Mouse (Mus musculus) MEL (cell line): ENCODE data around the gene Mbnl1. TPM values are rescaled to one million over a fixed set of nuclear protein-coding genes. Genes with fewer than 3 reads are reported as not detected.

ENCODE experiments used
- DNase-seq: peaks from one replicate; pipeline ENCODE4 v3.0.0; 2011; ENCODE audit warnings: low read depth, low spot score
- H3K27ac ChIP-seq: 2 replicates; pipeline ENCODE4 v1.5.1; 2012; ENCODE audit warnings: low read depth, mild to moderate bottlenecking, control low read depth, low read length, moderate library complexity; ENCODE audit not compliant: control insufficient read depth
- H3K27me3 ChIP-seq, 2 experiments: fragments of 150-350 bp in 1 of 2; sonication (generic) in 1 of 2; 2 replicates each; pipeline ENCODE4 v1.6.1; 2012; ENCODE audit warnings: low read length in 2 of 2, mild to moderate bottlenecking in 2 of 2, improper control_type of control experiment in 1 of 2, moderate library complexity in 1 of 2; ENCODE audit not compliant: insufficient read depth in 2 of 2, control insufficient read depth in 1 of 2
- H3K36me3 ChIP-seq, 2 experiments: 2 replicates each; pipeline ENCODE4 v1.6.1; 2012 to 2014; ENCODE audit warnings: low read length in 2 of 2, improper control_type of control experiment in 1 of 2, inconsistent platforms in 1 of 2, mild to moderate bottlenecking in 1 of 2; ENCODE audit not compliant: insufficient read depth in 2 of 2, control insufficient read depth in 1 of 2
- H3K4me1 ChIP-seq, 2 experiments: fragments of 150-350 bp in 1 of 2; sonication (generic) in 1 of 2; 2 replicates each; pipeline ENCODE4 v1.6.1; 2012; ENCODE audit warnings: low read length in 2 of 2, improper control_type of control experiment in 1 of 2, mild to moderate bottlenecking in 1 of 2; ENCODE audit not compliant: insufficient read depth in 2 of 2, control insufficient read depth in 1 of 2
- H3K4me3 ChIP-seq, 2 experiments: fragments of 150-350 bp in 1 of 2; sonication (generic) in 1 of 2; 2 replicates each; pipeline ENCODE4 v1.5.1; 2012; ENCODE audit warnings: low read depth in 2 of 2, low read length in 2 of 2, mild to moderate bottlenecking in 2 of 2, moderate library complexity in 2 of 2, control low read depth in 1 of 2, improper control_type of control experiment in 1 of 2; ENCODE audit not compliant: control insufficient read depth in 1 of 2, insufficient read depth in 1 of 2
- H3K79me2 ChIP-seq: 2 replicates; pipeline ENCODE4 v1.6.1; 2012; ENCODE audit warnings: mild to moderate bottlenecking, low read length, moderate library complexity; ENCODE audit not compliant: control insufficient read depth, poor library complexity, insufficient read depth
- H3K9ac ChIP-seq: 2 replicates; pipeline ENCODE4 v1.6.1; 2012; ENCODE audit warnings: low read depth, mild to moderate bottlenecking, control low read depth, low read length, moderate library complexity; ENCODE audit not compliant: control insufficient read depth, poor library complexity, severe bottlenecking
- H3K9me3 ChIP-seq: fragments of 150-350 bp; sonication (generic); replicated peaks from 2 replicates; pipeline ENCODE4 v1.6.1; 2012; ENCODE audit warnings: mild to moderate bottlenecking, low read length, improper control_type of control experiment, moderate library complexity; ENCODE audit not compliant: insufficient read depth
- GATA1 ChIP-seq: IDR thresholded peaks from 2 replicates; pipeline ENCODE4 v1.6.1; 2011; ENCODE audit warnings: low read depth, low read length, improper control_type of control experiment
- HCFC1 ChIP-seq: IDR thresholded peaks from 2 replicates; pipeline ENCODE4 v1.6.1; 2012; ENCODE audit warnings: low read depth, mild to moderate bottlenecking, inconsistent platforms, low read length, improper control_type of control experiment, moderate library complexity
- KAT2A ChIP-seq: conservative IDR thresholded peaks from 2 replicates; pipeline ENCODE4 v1.6.1; 2012; ENCODE audit warnings: low read depth, low read length, improper control_type of control experiment, inconsistent platforms
- MAFK ChIP-seq: IDR thresholded peaks from 2 replicates; pipeline ENCODE4 v1.6.1; 2011; ENCODE audit warnings: low read depth, mild to moderate bottlenecking, low read length, improper control_type of control experiment, borderline replicate concordance
- MAZ ChIP-seq: IDR thresholded peaks from 2 replicates; pipeline ENCODE4 v1.6.1; 2012; ENCODE audit warnings: low read depth, mild to moderate bottlenecking, inconsistent platforms, low read length, improper control_type of control experiment
- MEF2A ChIP-seq: IDR thresholded peaks from 2 replicates; pipeline ENCODE4 v1.6.1; 2014; ENCODE audit warnings: low read depth, mild to moderate bottlenecking, inconsistent platforms, low read length, improper control_type of control experiment; ENCODE audit not compliant: poor library complexity, insufficient replicate concordance, severe bottlenecking; ENCODE audit errors: extremely low read depth
- MXI1 ChIP-seq: IDR thresholded peaks from 2 replicates; pipeline ENCODE4 v1.6.1; 2011; ENCODE audit warnings: mild to moderate bottlenecking, low read depth, low read length, improper control_type of control experiment
- MYB ChIP-seq: IDR thresholded peaks from 2 replicates; pipeline ENCODE4 v1.6.1; 2011; ENCODE audit warnings: mild to moderate bottlenecking, low read depth, low read length, improper control_type of control experiment
- NRF1 ChIP-seq: IDR thresholded peaks from 2 replicates; pipeline ENCODE4 v1.6.1; 2014; ENCODE audit warnings: low read depth, mild to moderate bottlenecking, inconsistent platforms, low read length, improper control_type of control experiment, moderate library complexity; ENCODE audit not compliant: poor library complexity, insufficient read depth, severe bottlenecking
- POLR2A ChIP-seq, 2 experiments: IDR thresholded peaks; 2 replicates each; pipeline ENCODE4 v1.6.1; 2011 to 2012; ENCODE audit warnings: low read length in 2 of 2, mild to moderate bottlenecking in 2 of 2, control low read depth in 1 of 2, improper control_type of control experiment in 1 of 2, low read depth in 1 of 2, moderate library complexity in 1 of 2; ENCODE audit not compliant: control insufficient read depth in 1 of 2, insufficient read depth in 1 of 2, poor library complexity in 1 of 2
- POLR2AphosphoS2 ChIP-seq: IDR thresholded peaks from 2 replicates; pipeline ENCODE4 v1.6.1; 2011; ENCODE audit warnings: low read length, improper control_type of control experiment
- POLR2AphosphoS5 ChIP-seq: IDR thresholded peaks from 2 replicates; pipeline ENCODE4 v1.6.1; 2012; ENCODE audit warnings: low read depth, borderline replicate concordance, mild to moderate bottlenecking, inconsistent platforms, low read length, moderate library complexity, mixed read lengths
- RAD21 ChIP-seq: IDR thresholded peaks from 2 replicates; pipeline ENCODE4 v1.6.1; 2011; ENCODE audit warnings: mild to moderate bottlenecking, low read depth, low read length, improper control_type of control experiment
- TBP ChIP-seq: IDR thresholded peaks from 2 replicates; pipeline ENCODE4 v1.8.0; 2011; ENCODE audit warnings: low read depth, low read length, improper control_type of control experiment
- UBTF ChIP-seq: IDR thresholded peaks from 2 replicates; pipeline ENCODE4 v1.6.1; 2012; ENCODE audit warnings: low read depth, mild to moderate bottlenecking, inconsistent platforms, low read length, improper control_type of control experiment, moderate library complexity, borderline replicate concordance; ENCODE audit not compliant: insufficient read depth
- USF2 ChIP-seq, 2 experiments: IDR thresholded peaks; 2 replicates each; pipeline ENCODE4 v1.6.1; 2011 to 2012; ENCODE audit warnings: improper control_type of control experiment in 2 of 2, low read length in 2 of 2, borderline replicate concordance in 1 of 2, inconsistent platforms in 1 of 2, low read depth in 1 of 2, mild to moderate bottlenecking in 1 of 2; ENCODE audit not compliant: insufficient read depth in 1 of 2
- ZC3H11A ChIP-seq: IDR thresholded peaks from 2 replicates; pipeline ENCODE4 v1.6.1; 2012; ENCODE audit warnings: low read depth, mild to moderate bottlenecking, inconsistent platforms, low read length, improper control_type of control experiment
- ZKSCAN1 ChIP-seq: IDR thresholded peaks from 2 replicates; pipeline ENCODE4 v1.6.1; 2012; ENCODE audit warnings: low read depth, mild to moderate bottlenecking, inconsistent platforms, low read length, improper control_type of control experiment, moderate library complexity
- ZMIZ1 ChIP-seq: IDR thresholded peaks from 2 replicates; pipeline ENCODE4 v1.6.1; 2012; ENCODE audit warnings: low read depth, mild to moderate bottlenecking, inconsistent platforms, low read length, improper control_type of control experiment, moderate library complexity
- ZNF384 ChIP-seq: IDR thresholded peaks from 2 replicates; pipeline ENCODE4 v1.6.1; 2012; ENCODE audit warnings: low read depth, mild to moderate bottlenecking, inconsistent platforms, low read length, improper control_type of control experiment
- polyA plus RNA-seq, 2 experiments: library from polyadenylated mRNA; stranded (reverse) in 1 of 2; unstranded in 1 of 2; fragments of >175 nt in 1 of 2; fragments of >200 nt in 1 of 2; gene quantifications; 2 replicates each; pipeline versions ENCODE4 v1.2.1 to v1.2.4; 2012; ENCODE audit warnings: low replicate concordance in 2 of 2, low read depth in 1 of 2; ENCODE audit not compliant: insufficient read length in 2 of 2, insufficient read depth in 1 of 2, missing spikeins in 1 of 2
- total RNA-seq: library from RNA; depleted of rRNA; stranded (reverse); fragments of 300-350 nt; gene quantifications from 2 replicates; pipeline ENCODE4 v1.2.3, GENCODE M21; 2012

Gene Mbnl1
- total and polyA plus RNA-seq, 3 experiments = 250 to 371 (median 341) TPM

DNA sequence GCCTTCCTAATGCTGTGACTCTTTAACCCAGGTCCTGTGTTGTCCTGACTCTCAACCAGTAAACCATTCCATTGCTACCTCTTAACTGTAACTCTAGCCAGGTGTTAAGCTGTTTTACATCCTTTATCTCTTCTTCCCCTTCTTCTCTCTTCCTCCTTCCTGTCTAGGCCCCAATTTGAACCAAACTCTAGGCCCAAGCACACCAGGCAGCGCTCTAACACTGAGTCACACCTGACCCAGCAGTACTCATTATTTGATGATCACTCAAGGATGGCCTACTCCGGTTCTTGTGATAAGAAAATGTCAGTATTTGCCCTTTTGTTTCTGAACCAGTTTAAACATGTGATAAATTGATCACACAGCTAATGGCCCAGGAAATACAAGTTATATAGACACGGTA, 92.6 kb downstream of the Mbnl1 start:
- TF ChIP-seq TBP = no peak
- no peak for TF ChIP-seq ZC3H11A
- no peak for TF ChIP-seq MXI1
- TF ChIP-seq POLR2AphosphoS2 = no peak
- Histone ChIP-seq H3K79me2 (peaks cover 41% of the 10 kb centered on the region), H3K9me3 (no peaks in the 10 kb centered on the region), H3K4me3 (no peak overlapping the region), H3K4me1 (peaks cover 4 to 6% of the 10 kb centered on the region in 2 experiments; a peak in 3 of 4 replicates), H3K9ac (no peak overlapping the region), H3K27me3 (no peaks in the 10 kb centered on the region), H3K36me3 (peaks cover 6 to 38% of the 10 kb centered on the region in 2 experiments), H3K27ac (no peak overlapping the region)
- no peak for DNase-seq

DNA sequence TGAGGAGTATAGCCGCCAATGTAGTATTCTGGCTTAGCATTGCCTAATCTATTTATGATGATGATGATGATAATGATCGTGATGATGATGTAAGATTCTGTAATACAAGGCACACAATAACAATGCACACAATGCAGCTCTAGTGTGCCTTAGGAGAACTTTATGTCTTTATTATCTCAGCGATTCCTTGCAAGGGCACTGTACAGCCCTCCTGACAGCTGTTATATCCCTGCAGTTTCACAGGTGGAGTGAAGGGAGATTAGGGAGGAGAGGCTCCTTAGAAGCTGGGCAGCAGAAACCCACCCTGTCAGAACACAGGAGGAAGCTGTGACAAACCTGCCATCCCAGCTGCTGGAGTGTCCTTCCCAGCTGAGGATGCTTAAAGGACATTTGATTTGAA, 93.3 kb downstream of the Mbnl1 start:
- Histone ChIP-seq H3K79me2 (peaks cover 38% of the 10 kb centered on the region), H3K36me3 (peaks cover 6 to 45% of the 10 kb centered on the region in 2 experiments), H3K27ac (no peak overlapping the region), H3K4me1 (peaks cover 8 to 9% of the 10 kb centered on the region in 2 experiments), H3K4me3 (no peak overlapping the region), H3K27me3 (no peaks in the 10 kb centered on the region), H3K9me3 (no peaks in the 10 kb centered on the region), H3K9ac (no peak overlapping the region)
- no peak for TF ChIP-seq MAZ
- TF ChIP-seq POLR2AphosphoS5 = no peak
- no peak for TF ChIP-seq MYB
- TF ChIP-seq GATA1 = no peak
- DNase-seq = no peak

DNA sequence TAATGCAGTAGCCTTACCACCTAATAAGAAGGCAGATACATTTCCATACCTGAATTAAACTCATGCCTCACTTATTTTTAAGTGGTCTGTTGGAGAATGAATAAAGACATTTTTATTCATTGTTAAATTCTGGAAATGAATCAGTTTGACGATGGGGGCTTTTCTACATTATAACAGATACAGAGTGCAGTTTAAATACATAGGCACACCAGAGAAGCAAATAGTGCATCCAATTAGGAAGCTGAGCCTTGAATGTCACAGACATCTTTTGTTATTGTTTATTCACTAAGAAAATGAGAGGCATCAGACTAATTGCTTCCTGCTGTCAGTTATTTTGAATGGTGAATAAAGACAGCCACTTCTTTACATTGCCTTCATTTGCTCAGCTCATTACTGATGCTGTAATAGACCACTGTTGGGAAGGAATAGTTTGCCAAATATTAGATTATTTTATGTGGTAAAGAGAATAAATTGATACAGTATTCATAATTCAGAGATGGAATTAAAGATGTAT, 95.6 kb downstream of the Mbnl1 start:
- Histone ChIP-seq H3K27ac (no peak overlapping the region), H3K4me1 (peaks cover 13 to 21% of the 10 kb centered on the region in 2 experiments), H3K9me3 (no peaks in the 10 kb centered on the region), H3K9ac (no peak overlapping the region), H3K4me3 (no peak overlapping the region), H3K36me3 (peaks cover under 1 to 59% of the 10 kb centered on the region in 2 experiments), H3K27me3 (no peaks in the 10 kb centered on the region), H3K79me2 (peaks cover 34% of the 10 kb centered on the region)
- TF ChIP-seq MYB (no peak), RAD21 (no peak), POLR2A (IDR thresholded peaks at IDR 0.05; ENCODE audit: control insufficient read depth in 1 of 2, insufficient read depth in 1 of 2, low read depth in 1 of 2, low read length in 2 of 2, poor library complexity in 1 of 2) (no peak), MAFK (no peak), HCFC1 (no peak), MEF2A (no peak), KAT2A (no peak), ZMIZ1 (no peak), USF2 (IDR thresholded peaks at IDR 0.05; ENCODE audit: borderline replicate concordance in 1 of 2, insufficient read depth in 1 of 2, low read depth in 1 of 2, low read length in 2 of 2) (no peak), UBTF (no peak), ZNF384 (no peak), MXI1 (no peak), MAZ (no peak), ZKSCAN1 (no peak), NRF1 (no peak)
- DNase-seq = no peak
